Mouse (Mus musculus) forebrain, embryonic 12.5 days (tissue): ENCODE data around the gene Fkbp6. TPM values are rescaled to one million over a fixed set of nuclear protein-coding genes. Genes with fewer than 3 reads are reported as not detected.

ENCODE experiments used
- ATAC-seq: fragments of 200-750 bp; cut with Nextera tagmentation; 2 replicates; pipeline ENCODE4 v1.8.0; 2017; ENCODE audit warnings: moderate TSS enrichment; ENCODE audit not compliant: low FRiP score
- H3K27ac ChIP-seq: fragments of 300-500 bp; sonication (generic); 2 replicates; pipeline ENCODE4 v1.5.1; 2016; ENCODE audit warnings: mild to moderate bottlenecking
- H3K27me3 ChIP-seq: fragments of 300-500 bp; sonication (generic); 2 replicates; pipeline ENCODE4 v1.6.1; 2016; ENCODE audit warnings: mild to moderate bottlenecking
- H3K36me3 ChIP-seq: fragments of 300-500 bp; sonication (generic); replicated peaks from 2 replicates; pipeline ENCODE4 v1.6.1; 2016; ENCODE audit warnings: mild to moderate bottlenecking
- H3K4me1 ChIP-seq: fragments of 300-500 bp; sonication (generic); 2 replicates; pipeline ENCODE4 v1.6.1; 2016
- H3K4me2 ChIP-seq: fragments of 300-500 bp; sonication (generic); 2 replicates; pipeline ENCODE4 v1.6.1; 2016; ENCODE audit warnings: mild to moderate bottlenecking, moderate library complexity
- H3K4me3 ChIP-seq: fragments of 300-500 bp; sonication (generic); replicated peaks from 2 replicates; pipeline ENCODE4 v1.5.1; 2016; ENCODE audit warnings: mild to moderate bottlenecking
- H3K9ac ChIP-seq: fragments of 300-500 bp; sonication (generic); 2 replicates; pipeline ENCODE4 v1.6.1; 2016; ENCODE audit warnings: mild to moderate bottlenecking
- H3K9me3 ChIP-seq: fragments of 300-500 bp; sonication (generic); 2 replicates; pipeline ENCODE4 v1.6.1; 2016
- WGBS: fragments of 180-500 bp; shearing (Covaris S2); methylation state at CpG from one replicate; pipeline ENCODE4 v1.1.7; 2016; 5-methylcytosine and 5-hydroxymethylcytosine counted together
- polyA plus RNA-seq: library from polyadenylated mRNA; unstranded; fragments of >200 nt; fragmentation: Nextera tagmentation; extraction: Ambion mirVana; gene quantifications from 2 replicates; pipeline ENCODE4 v1.2.1, GENCODE M21; 2016

Gene Fkbp6
- polyA plus RNA-seq, 1 experiment from 2014 or later = 0.17 TPM

- WGBS = 43% methylated on average over 3 of the region's 3 CpGs
- no peaks in the 10 kb centered on the region for H3K4me1 ChIP-seq
- H3K4me3 ChIP-seq = no peak overlapping the region
- H3K9ac ChIP-seq = no peak overlapping the region
- no peaks in the 10 kb centered on the region for H3K36me3 ChIP-seq
- H3K27ac ChIP-seq = no peak overlapping the region
- H3K27me3 ChIP-seq = no peaks in the 10 kb centered on the region
- no peak for ATAC-seq
- no peaks in the 10 kb centered on the region for H3K9me3 ChIP-seq
- no peak overlapping the region for H3K4me2 ChIP-seq
These were observed 47.9 kb downstream of the Fkbp6 start for GRCm38 (mm10) chr5:135301916-135302315.

DNA sequence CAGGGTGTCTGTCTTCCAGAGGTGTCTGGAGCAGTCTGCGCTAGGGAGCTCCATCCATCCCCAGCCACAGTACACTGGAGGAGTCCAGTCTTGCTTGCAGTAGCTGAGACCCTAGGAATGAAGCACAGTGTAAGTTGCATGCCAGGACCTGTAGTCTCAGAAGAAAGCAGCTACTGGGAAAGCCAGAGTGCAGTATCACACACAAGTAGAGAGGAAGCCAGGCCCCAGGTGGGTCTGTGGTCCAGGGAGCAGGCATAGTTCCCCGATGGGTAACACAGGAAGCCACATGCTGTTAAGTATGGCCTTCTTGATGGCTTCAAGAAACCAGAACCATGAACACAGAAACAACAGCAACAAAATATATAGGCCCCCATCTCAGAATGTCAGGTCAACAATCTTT is 57.8 kb downstream of the Fkbp6 start:
- 96% methylated on average over 2 of the region's 2 CpGs for WGBS
- no peak for ATAC-seq
- no peak overlapping the region for H3K4me2 ChIP-seq
- no peaks in the 10 kb centered on the region for H3K36me3 ChIP-seq
- no peaks in the 10 kb centered on the region for H3K27me3 ChIP-seq
- H3K9me3 ChIP-seq = no peaks in the 10 kb centered on the region
- peaks cover 5% of the 10 kb centered on the region for H3K4me1 ChIP-seq
- no peak overlapping the region for H3K27ac ChIP-seq
- no peak overlapping the region for H3K4me3 ChIP-seq
- no peak overlapping the region for H3K9ac ChIP-seq

DNA sequence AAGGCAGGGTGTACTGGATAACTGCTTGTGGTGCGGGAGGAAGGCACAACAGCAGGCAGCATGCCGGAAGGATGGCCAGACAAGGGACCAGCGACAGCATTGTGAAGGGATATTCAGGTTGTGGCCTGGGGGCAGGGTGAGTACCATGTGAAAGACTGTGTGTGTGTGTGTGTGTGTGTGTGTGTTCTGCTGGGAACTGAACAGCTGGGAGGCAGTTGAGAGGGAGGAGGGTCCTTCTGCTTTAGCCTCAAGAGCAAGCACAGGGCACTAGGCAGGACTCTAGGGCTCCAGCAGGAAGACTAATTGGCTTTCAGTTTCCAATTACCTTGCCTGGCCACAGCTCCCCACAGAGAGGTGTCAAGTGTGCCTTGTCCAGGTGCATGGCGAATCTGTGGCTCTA is 58.7 kb downstream of the Fkbp6 start:
- peaks cover 5% of the 10 kb centered on the region for H3K4me1 ChIP-seq
- H3K36me3 ChIP-seq = no peaks in the 10 kb centered on the region
- H3K4me3 ChIP-seq = no peak overlapping the region
- no peaks in the 10 kb centered on the region for H3K27me3 ChIP-seq
- no peak overlapping the region for H3K4me2 ChIP-seq
- WGBS = 45% methylated on average over 4 of the region's 4 CpGs
- ATAC-seq = no peak
- no peak overlapping the region for H3K27ac ChIP-seq
- no peaks in the 10 kb centered on the region for H3K9me3 ChIP-seq
- H3K9ac ChIP-seq = no peak overlapping the region

DNA sequence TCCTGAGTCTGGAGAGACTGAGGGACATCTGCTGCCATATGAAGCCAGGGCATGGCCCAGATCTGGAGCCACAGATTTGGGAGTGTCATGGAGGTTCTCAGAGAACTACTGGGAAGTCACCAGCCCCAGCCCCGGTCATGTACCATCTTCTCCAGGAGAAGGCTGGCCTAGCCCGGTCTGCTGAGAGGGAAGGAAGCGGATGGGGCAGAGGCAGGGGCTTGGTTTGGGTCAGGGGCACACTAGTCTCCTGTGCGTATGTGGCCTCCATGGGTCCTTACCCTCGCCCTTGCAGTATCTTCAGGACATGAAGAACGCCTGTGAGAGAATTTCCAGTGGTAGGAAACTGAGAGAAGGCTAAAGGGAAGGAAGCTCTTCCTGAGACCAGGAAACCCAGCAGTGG is 59.1 kb downstream of the Fkbp6 start:
- H3K27me3 ChIP-seq = no peaks in the 10 kb centered on the region
- ATAC-seq = no peak
- H3K4me1 ChIP-seq = peaks cover 5% of the 10 kb centered on the region
- no peaks in the 10 kb centered on the region for H3K36me3 ChIP-seq
- no peak overlapping the region for H3K9ac ChIP-seq
- H3K4me3 ChIP-seq = no peak overlapping the region
- H3K27ac ChIP-seq = no peak overlapping the region
- H3K4me2 ChIP-seq = no peak overlapping the region
- H3K9me3 ChIP-seq = no peaks in the 10 kb centered on the region
- WGBS = 90% methylated on average over 6 of the region's 6 CpGs

GRCm38 (mm10) chr5:135286926-135287325 is 62.9 kb downstream of the Fkbp6 start:
- Histone ChIP-seq H3K27ac (no peak overlapping the region), H3K9ac (0 out of 2 replicates have a peak overlapping the region, but pooled peaks have one; percentile 17), H3K4me2 (no peak overlapping the region), H3K4me3 (no peak overlapping the region), H3K4me1 (peaks cover 5% of the 10 kb centered on the region), H3K27me3 (no peaks in the 10 kb centered on the region), H3K36me3 (no peaks in the 10 kb centered on the region), H3K9me3 (no peaks in the 10 kb centered on the region)
- ATAC-seq = no peak
- WGBS = 74% methylated on average over 5 of the region's 5 CpGs

- Histone ChIP-seq H3K36me3 (no peaks in the 10 kb centered on the region), H3K9me3 (no peaks in the 10 kb centered on the region), H3K27ac (no peak overlapping the region), H3K4me1 (peaks cover 2% of the 10 kb centered on the region), H3K4me2 (no peak overlapping the region), H3K9ac (no peak overlapping the region), H3K27me3 (no peaks in the 10 kb centered on the region), H3K4me3 (no peak overlapping the region)
- ATAC-seq = peak; percentile 83
- 1% methylated on average over 6 of the region's 6 CpGs for WGBS
These were observed 63.7 kb downstream of the Fkbp6 start for GRCm38 (mm10) chr5:135286185-135286584.

DNA sequence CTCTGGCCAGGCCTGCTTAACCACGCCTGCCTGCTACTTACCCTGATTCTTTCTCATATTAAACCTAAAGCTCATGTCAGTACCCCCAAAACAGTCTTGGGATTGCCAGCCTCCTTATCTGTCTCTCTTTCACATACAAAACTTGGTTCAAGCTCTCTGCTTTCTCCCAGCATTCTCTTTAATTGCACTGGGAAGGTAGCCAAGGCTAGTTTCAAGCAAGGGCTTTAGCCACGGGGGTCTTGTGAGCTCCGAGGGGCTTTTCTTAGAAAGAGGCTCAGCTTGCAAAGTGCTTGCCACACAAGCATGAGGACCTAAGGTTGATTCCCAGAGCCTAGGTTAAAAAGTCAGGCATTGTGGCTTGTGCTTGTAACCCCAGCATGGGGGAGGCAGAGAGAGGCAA is 64.6 kb downstream of the Fkbp6 start:
- Histone ChIP-seq H3K4me3 (no peak overlapping the region), H3K4me2 (no peak overlapping the region), H3K9ac (no peak overlapping the region), H3K4me1 (no peaks in the 10 kb centered on the region), H3K27me3 (no peaks in the 10 kb centered on the region), H3K27ac (peak overlapping the region; percentile 57), H3K9me3 (no peaks in the 10 kb centered on the region), H3K36me3 (no peaks in the 10 kb centered on the region)
- WGBS = 56% methylated on average over 3 of the region's 3 CpGs
- ATAC-seq = no peak

- Histone ChIP-seq H3K27me3 (peaks cover 15% of the 10 kb centered on the region), H3K4me3 (no peak overlapping the region), H3K9me3 (no peaks in the 10 kb centered on the region), H3K4me2 (no peak overlapping the region), H3K36me3 (no peaks in the 10 kb centered on the region), H3K9ac (no peak overlapping the region), H3K27ac (no peak overlapping the region), H3K4me1 (peaks cover 10% of the 10 kb centered on the region)
- WGBS = 84% methylated on average over 9 of the region's 9 CpGs
- no peak for ATAC-seq
These were observed 69.6 kb downstream of the Fkbp6 start for GRCm38 (mm10) chr5:135280226-135280625.

DNA sequence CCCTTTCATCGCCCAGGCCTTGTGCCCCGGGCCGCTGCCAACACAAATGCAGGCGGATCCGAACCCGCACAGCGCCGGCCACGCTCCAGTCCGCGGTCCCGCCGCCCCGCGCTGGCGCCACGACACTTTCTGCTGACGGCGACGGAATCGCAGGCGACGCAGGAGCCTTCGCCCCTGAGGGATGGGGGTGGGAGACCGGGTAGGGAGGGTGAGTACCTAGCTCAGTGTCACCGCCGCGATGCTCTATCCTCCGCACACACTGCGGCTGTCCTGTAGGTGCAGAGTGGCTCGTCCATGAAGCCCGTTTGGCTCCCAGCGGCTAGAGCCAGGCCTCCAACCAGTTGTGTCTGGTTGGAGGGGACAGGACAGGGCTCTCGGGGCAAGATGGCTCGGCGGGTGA is 73.2 kb downstream of the Fkbp6 start:
- H3K4me1 ChIP-seq = peaks cover 32% of the 10 kb centered on the region
- H3K27ac ChIP-seq = peak overlapping the region; percentile 36; the same call in 1 of the 2 replicates
- 5% methylated on average over 36 of the region's 36 CpGs for WGBS
- peak overlapping the region; percentile 22 for H3K4me3 ChIP-seq
- no peaks in the 10 kb centered on the region for H3K36me3 ChIP-seq
- no peak for ATAC-seq
- no peaks in the 10 kb centered on the region for H3K9me3 ChIP-seq
- H3K27me3 ChIP-seq = peaks cover 15% of the 10 kb centered on the region
- H3K4me2 ChIP-seq = peak overlapping the region; percentile 44
- no peak overlapping the region for H3K9ac ChIP-seq

DNA sequence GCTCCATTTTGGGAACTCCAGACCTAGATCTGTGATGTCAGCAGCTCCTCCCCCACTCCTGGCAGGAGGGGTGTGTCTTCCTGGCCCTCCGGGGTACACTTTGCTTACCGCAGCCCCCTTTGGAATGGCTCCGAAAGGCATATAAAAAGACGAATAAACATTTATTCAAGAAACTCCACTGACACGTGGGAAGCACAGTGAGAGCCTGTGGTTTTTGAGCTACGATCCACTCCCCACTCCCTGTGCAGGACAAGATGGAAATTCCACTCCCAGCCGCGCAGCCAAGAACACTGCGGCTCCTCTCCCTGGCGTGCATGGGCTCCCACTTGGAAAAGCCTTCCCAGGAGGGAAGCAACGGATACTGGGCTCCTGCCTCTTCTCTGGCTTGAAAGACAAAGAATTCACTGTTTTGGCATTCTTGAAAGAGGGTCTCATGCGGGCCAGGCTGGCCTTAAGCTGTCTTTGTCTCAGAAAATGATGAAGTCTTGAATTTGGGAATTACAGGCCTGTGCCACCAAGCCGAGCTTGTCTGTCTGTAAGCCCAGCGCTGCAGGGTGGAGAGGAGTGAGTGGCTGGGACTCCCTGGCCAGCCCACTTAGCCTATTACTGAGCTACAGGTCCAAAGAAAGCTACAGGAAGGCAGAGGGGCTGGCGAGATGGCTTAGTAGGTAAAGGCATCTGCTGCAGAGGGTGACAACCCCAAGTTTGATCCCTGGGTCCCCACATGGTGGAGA is 75.0 kb downstream of the Fkbp6 start:
- H3K27me3 ChIP-seq = peaks cover 15% of the 10 kb centered on the region
- ATAC-seq = peak; percentile 37; the same call in 1 of the 2 replicates
- H3K4me3 ChIP-seq = peak overlapping the region; percentile 4; the same call in 1 of the 2 replicates
- H3K4me2 ChIP-seq = peak overlapping the region; percentile 38
- peaks cover 35% of the 10 kb centered on the region for H3K4me1 ChIP-seq
- 8% methylated on average over 15 of the region's 15 CpGs for WGBS
- 0 out of 2 replicates have a peak overlapping the region, but pooled peaks have one; percentile 25 for H3K9ac ChIP-seq
- H3K36me3 ChIP-seq = no peaks in the 10 kb centered on the region
- H3K9me3 ChIP-seq = no peaks in the 10 kb centered on the region
- H3K27ac ChIP-seq = peak overlapping the region; percentile 85

DNA sequence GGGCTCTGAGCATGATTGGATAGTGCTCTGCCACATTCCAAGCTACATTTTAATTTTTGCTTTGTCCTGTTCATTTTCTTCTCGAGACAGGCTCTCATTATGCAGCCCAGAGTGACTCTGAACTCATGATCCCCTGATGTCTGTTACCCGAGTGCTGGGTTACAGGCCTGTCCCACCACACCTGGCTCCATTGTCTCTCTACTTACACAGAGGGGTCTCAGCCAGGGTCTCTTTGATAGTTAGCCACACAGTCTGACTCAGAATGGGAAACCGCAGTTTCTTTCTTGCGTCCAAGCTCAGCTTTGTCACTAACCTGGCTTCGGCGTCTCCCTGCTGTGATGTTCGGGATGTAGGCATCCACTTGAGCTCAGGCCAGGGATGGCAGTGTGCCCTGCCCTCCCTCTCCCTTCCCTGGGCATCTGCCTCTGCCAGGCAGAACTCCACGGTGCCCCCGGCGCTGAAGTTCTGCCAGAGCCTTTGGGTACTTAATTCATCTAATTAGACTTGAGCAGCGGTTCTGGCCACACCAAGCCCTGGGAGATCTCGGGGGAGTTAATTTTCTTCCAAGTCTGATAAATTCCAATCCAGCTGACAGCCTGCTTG is 78.2 kb downstream of the Fkbp6 start:
- H3K27ac ChIP-seq = peak overlapping the region; percentile 73
- no peak overlapping the region for H3K9ac ChIP-seq
- no peak overlapping the region for H3K4me3 ChIP-seq
- WGBS = 35% methylated on average over 12 of the region's 12 CpGs
- ATAC-seq = no peak
- H3K27me3 ChIP-seq = peaks cover 9% of the 10 kb centered on the region
- peaks cover 31% of the 10 kb centered on the region for H3K4me1 ChIP-seq
- H3K4me2 ChIP-seq = no peak overlapping the region
- H3K9me3 ChIP-seq = no peaks in the 10 kb centered on the region
- H3K36me3 ChIP-seq = no peaks in the 10 kb centered on the region

DNA sequence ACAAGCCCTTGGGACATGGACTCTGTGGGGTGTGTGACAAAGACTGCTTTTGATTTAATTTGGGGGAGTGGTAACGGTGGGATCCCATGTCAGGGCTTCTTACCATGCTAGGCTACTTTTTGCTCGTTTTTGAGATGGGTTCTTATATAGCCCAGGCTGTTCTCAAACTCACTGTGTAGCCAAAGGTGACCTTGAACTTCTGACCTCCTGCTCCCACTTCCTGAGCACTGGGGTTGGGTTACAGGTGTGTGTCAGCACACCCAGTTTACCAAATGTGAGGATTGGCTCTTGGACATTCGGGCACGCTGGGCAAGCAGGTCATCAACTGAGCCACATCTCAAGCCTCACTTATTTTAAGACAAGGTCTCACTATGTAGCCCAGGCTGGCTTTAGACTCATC is 79.5 kb downstream of the Fkbp6 start:
- Histone ChIP-seq H3K9ac (no peak overlapping the region), H3K27ac (no peak overlapping the region), H3K9me3 (no peaks in the 10 kb centered on the region), H3K27me3 (no peaks in the 10 kb centered on the region), H3K36me3 (no peaks in the 10 kb centered on the region), H3K4me3 (no peak overlapping the region), H3K4me2 (no peak overlapping the region), H3K4me1 (peaks cover 25% of the 10 kb centered on the region)
- WGBS = 82% methylated on average over 4 of the region's 4 CpGs
- ATAC-seq = no peak

DNA sequence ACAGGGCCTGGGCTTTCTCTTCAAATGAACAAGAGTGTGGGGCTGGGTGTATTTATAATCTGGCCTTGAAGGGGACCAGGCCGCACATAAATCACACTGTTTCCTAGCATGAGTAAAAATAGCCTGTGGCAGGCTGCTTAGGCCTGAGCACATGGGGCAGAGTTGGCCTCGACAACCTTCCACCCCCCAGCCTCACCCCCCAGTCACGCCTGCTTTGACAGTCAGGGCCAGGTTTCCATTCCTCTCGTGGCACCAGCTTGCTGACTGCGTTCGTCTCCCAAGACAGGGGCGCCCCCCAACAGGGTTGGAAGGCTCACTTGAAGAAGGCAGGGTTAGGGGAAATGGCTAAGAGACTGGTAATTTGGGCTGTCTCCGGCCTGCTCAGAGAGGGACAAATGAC is 80.4 kb downstream of the Fkbp6 start:
- no peak overlapping the region for H3K9ac ChIP-seq
- H3K27ac ChIP-seq = no peak overlapping the region
- 86% methylated on average over 8 of the region's 8 CpGs for WGBS
- no peaks in the 10 kb centered on the region for H3K27me3 ChIP-seq
- H3K9me3 ChIP-seq = no peaks in the 10 kb centered on the region
- H3K4me3 ChIP-seq = no peak overlapping the region
- peaks cover 20% of the 10 kb centered on the region for H3K4me1 ChIP-seq
- no peaks in the 10 kb centered on the region for H3K36me3 ChIP-seq
- no peak overlapping the region for H3K4me2 ChIP-seq
- ATAC-seq = no peak
